Mouse (Mus musculus) megakaryocyte, embryonic 14.5 days (primary cell): ENCODE results near the gene 0610010K14Rik. TPM values are rescaled to one million over a fixed set of nuclear protein-coding genes. Genes with fewer than 3 reads are reported as not detected.

Source experiments
- H3K27me3 ChIP-seq: replicated peaks from 2 replicates; pipeline ENCODE3; 2012; ENCODE audit warnings: inconsistent platforms
- H3K36me3 ChIP-seq: replicated peaks from 2 replicates; pipeline ENCODE3; 2012; ENCODE audit warnings: low read length, inconsistent platforms, mixed read lengths
- H3K4me1 ChIP-seq: 2 replicates; pipeline ENCODE4 v1.6.1; 2012; ENCODE audit warnings: inconsistent platforms
- H3K4me3 ChIP-seq: replicated peaks from 2 replicates; pipeline ENCODE3; 2012; ENCODE audit warnings: moderate library complexity, mild to moderate bottlenecking, inconsistent platforms
- H3K9me3 ChIP-seq: 2 replicates; pipeline ENCODE4 v1.6.1; 2012; ENCODE audit warnings: inconsistent platforms
- FLI1 ChIP-seq: IDR thresholded peaks from 2 replicates; pipeline ENCODE4 v1.6.1; 2012; ENCODE audit warnings: low read length, inconsistent platforms, mixed read lengths
- GATA1 ChIP-seq: IDR thresholded peaks from 3 replicates; pipeline ENCODE4 v1.6.1; 2012; ENCODE audit warnings: mixed read lengths, low read length, inconsistent platforms, borderline replicate concordance
- polyA plus RNA-seq: library from polyadenylated mRNA; stranded (reverse); fragments of >175 nt; gene quantifications from 2 replicates; pipeline ENCODE4 v1.2.3, GENCODE M21; 2012; ENCODE audit warnings: low replicate concordance; ENCODE audit not compliant: insufficient read depth

0610010K14Rik gene
- polyA plus RNA-seq, 1 experiment, result 210 TPM

- H3K4me1 ChIP-seq, result peaks cover 71% of the 10 kb centered on the region
- H3K9me3 ChIP-seq, result no peaks in the 10 kb centered on the region
- peak overlapping the region; percentile 99 for H3K4me3 ChIP-seq
- peaks cover 46% of the 10 kb centered on the region for H3K36me3 ChIP-seq
- TF ChIP-seq FLI1 (no peak), GATA1 (no peak)
- no peaks in the 10 kb centered on the region for H3K27me3 ChIP-seq
These were observed 997 bp downstream of the 0610010K14Rik start for GRCm38 (mm10) chr11:70236717-70237116.

- Histone ChIP-seq H3K36me3 (peaks cover 42% of the 10 kb centered on the region), H3K9me3 (no peaks in the 10 kb centered on the region), H3K4me1 (peaks cover 66% of the 10 kb centered on the region), H3K27me3 (peaks cover under 1% of the 10 kb centered on the region), H3K4me3 (peak overlapping the region; percentile 51)
- TF ChIP-seq FLI1 (no peak), GATA1 (no peak)
These were observed 2.3 kb downstream of the 0610010K14Rik start for GRCm38 (mm10) chr11:70235254-70235900.

- Histone ChIP-seq H3K36me3 (peaks cover 42% of the 10 kb centered on the region), H3K9me3 (no peaks in the 10 kb centered on the region), H3K4me3 (peak overlapping the region; percentile 62), H3K27me3 (peaks cover 9% of the 10 kb centered on the region), H3K4me1 (peaks cover 70% of the 10 kb centered on the region)
- no peak for TF ChIP-seq GATA1
- no peak for TF ChIP-seq FLI1
These were observed 3.2 kb downstream of the 0610010K14Rik start for GRCm38 (mm10) chr11:70234497-70234896.

GRCm38 (mm10) chr11:70234037-70234436, 3.7 kb downstream of the 0610010K14Rik start:
- Histone ChIP-seq H3K9me3 (no peaks in the 10 kb centered on the region), H3K27me3 (peaks cover 13% of the 10 kb centered on the region), H3K4me1 (peaks cover 75% of the 10 kb centered on the region), H3K4me3 (peak overlapping the region; percentile 38), H3K36me3 (peaks cover 42% of the 10 kb centered on the region)
- TF ChIP-seq GATA1 (no peak), FLI1 (no peak)

- peaks cover 81% of the 10 kb centered on the region for H3K4me1 ChIP-seq
- no peak for TF ChIP-seq GATA1
- no peak for TF ChIP-seq FLI1
- peaks cover 32% of the 10 kb centered on the region for H3K36me3 ChIP-seq
- H3K9me3 ChIP-seq, result no peaks in the 10 kb centered on the region
- no peak overlapping the region for H3K4me3 ChIP-seq
- H3K27me3 ChIP-seq, result peaks cover 23% of the 10 kb centered on the region
These were observed 4.7 kb downstream of the 0610010K14Rik start for GRCm38 (mm10) chr11:70233016-70233415.

GRCm38 (mm10) chr11:70232546-70232945, 5.2 kb downstream of the 0610010K14Rik start:
- H3K9me3 ChIP-seq, result no peaks in the 10 kb centered on the region
- H3K36me3 ChIP-seq, result peaks cover 29% of the 10 kb centered on the region
- H3K4me1 ChIP-seq, result peaks cover 85% of the 10 kb centered on the region
- no peak overlapping the region for H3K4me3 ChIP-seq
- H3K27me3 ChIP-seq, result peaks cover 23% of the 10 kb centered on the region
- TF ChIP-seq GATA1 (no peak), FLI1 (no peak)

GRCm38 (mm10) chr11:70230239-70230727, 7.4 kb downstream of the 0610010K14Rik start:
- TF ChIP-seq FLI1, result no peak
- no peak for TF ChIP-seq GATA1
- Histone ChIP-seq H3K36me3 (peaks cover 14% of the 10 kb centered on the region), H3K9me3 (no peaks in the 10 kb centered on the region), H3K4me1 (peaks cover 82% of the 10 kb centered on the region), H3K27me3 (peaks cover 28% of the 10 kb centered on the region), H3K4me3 (peak overlapping the region; percentile 89)

- Histone ChIP-seq H3K27me3 (peaks cover 28% of the 10 kb centered on the region), H3K4me1 (peaks cover 81% of the 10 kb centered on the region), H3K4me3 (peak within 1 kb of the TSS; percentile 89), H3K36me3 (peaks cover 5% of the 10 kb centered on the region), H3K9me3 (no peaks in the 10 kb centered on the region)
- TF ChIP-seq GATA1 (no peak), FLI1 (no peak)
These were observed 8.3 kb downstream of the 0610010K14Rik start, which contains the start of gene Bcl6b for GRCm38 (mm10) chr11:70229260-70230010. Gene Bcl6b (minus strand): TSS chr11:70229798.

- H3K4me1 ChIP-seq, result peaks cover 81% of the 10 kb centered on the region
- H3K27me3 ChIP-seq, result peaks cover 28% of the 10 kb centered on the region
These were observed 8.9 kb downstream of the 0610010K14Rik start for GRCm38 (mm10) chr11:70228828-70229227.

More at GRCm38 (mm10) chr11:70228828-70229227, 8.9 kb downstream of the 0610010K14Rik start:
- TF ChIP-seq GATA1 (no peak), FLI1 (no peak)
- H3K4me3 ChIP-seq, result peak overlapping the region; percentile 89
- no peaks in the 10 kb centered on the region for H3K9me3 ChIP-seq
- H3K36me3 ChIP-seq, result no peaks in the 10 kb centered on the region
